ENCODE assay signal across 24 mouse cellular contexts in genomic region chr19:27641001-27641400, GRCm38 (mm10).
"Had no signal": no experiment of that assay in that cellular context is flagged by ENCODE, and none has a peak within 500 bp of the region (broad histone marks: within the 10 kb centered on the region; RNA-seq: fewer than 3 reads in every experiment).

No protein-coding gene starts in this region.

- H3K9ac ChIP-seq: kidney, embryonic 15.5 days; limb, embryonic 12.5 days; limb, embryonic 15.5 days; liver, embryonic 14.5 days; lung, embryonic 15.5 days had no signal

- H3K9me3 ChIP-seq: kidney, embryonic 15.5 days; limb, embryonic 12.5 days; limb, embryonic 15.5 days; lung, embryonic 15.5 days had no signal

- H3K4me3 ChIP-seq: kidney, embryonic 15.5 days; left cerebral cortex, adult 2 months; limb, embryonic 12.5 days; limb, embryonic 15.5 days; lung, embryonic 15.5 days had no signal

- H3K36me3 ChIP-seq: kidney, embryonic 15.5 days; limb, embryonic 12.5 days; limb, embryonic 15.5 days; lung, embryonic 15.5 days had no signal

- H3K27ac ChIP-seq: kidney, embryonic 15.5 days; left cerebral cortex, adult 2 months; limb, embryonic 12.5 days; limb, embryonic 15.5 days; liver, embryonic 14.5 days; lung, embryonic 15.5 days; stomach, postnatal 0 days had no signal

- DNase-seq: kidney, adult 8-10 months; kidney, postnatal 10 days; kidney, postnatal 36 days; layer of hippocampus, postnatal 36 days; left cerebral cortex, postnatal 4 days; lung, adult 18-20 months; lung, postnatal 10 days; lung, postnatal 4 days; midbrain, embryonic 14.5 days; right cerebral cortex, adult 18-20 months; right cerebral cortex, postnatal 14 days; right cerebral cortex, postnatal 4 days; thymus, adult 2 months; thymus, postnatal 14 days; thymus, postnatal 4 days had no signal

- H3K27me3 ChIP-seq: kidney, embryonic 15.5 days; limb, embryonic 12.5 days; limb, embryonic 15.5 days; lung, embryonic 15.5 days had no signal

- H3K4me1 ChIP-seq: kidney, embryonic 15.5 days; limb, embryonic 12.5 days; limb, embryonic 15.5 days; lung, embryonic 15.5 days had no signal

- H3K4me2 ChIP-seq: kidney, embryonic 15.5 days; limb, embryonic 12.5 days; limb, embryonic 15.5 days; liver, embryonic 11.5 days; lung, embryonic 15.5 days; midbrain, embryonic 11.5 days had no signal
